18 mouse cellular contexts compared by ENCODE assay signal in genomic region chr13:24048611-24049010, GRCm38 (mm10). TPM values are rescaled to one million over a fixed set of nuclear protein-coding genes. Genes with fewer than 3 reads are reported as not detected.
"Had no signal": no experiment of that assay in that cellular context is flagged by ENCODE, and none has a peak within 500 bp of the region (broad histone marks: within the 10 kb centered on the region; RNA-seq: fewer than 3 reads in every experiment).

No protein-coding gene starts in this region.

- H3K27me3 ChIP-seq: limb, embryonic 13.5 days; liver, embryonic 15.5 days; lung, embryonic 15.5 days; midbrain, embryonic 15.5 days had no signal

- H3K4me1 ChIP-seq: limb, embryonic 10.5 days; limb, embryonic 13.5 days; liver, embryonic 12.5 days; liver, embryonic 15.5 days; lung, embryonic 15.5 days; megakaryocyte, embryonic 14.5 days had no signal

- ATAC-seq: liver, embryonic 12.5 days had no signal

- H3K36me3 ChIP-seq: liver, embryonic 12.5 days; liver, embryonic 15.5 days; lung, embryonic 15.5 days; midbrain, embryonic 10.5 days; midbrain, embryonic 15.5 days had no signal

- H3K27ac ChIP-seq: limb, embryonic 10.5 days; limb, embryonic 13.5 days; liver, embryonic 12.5 days; liver, embryonic 15.5 days; lung, embryonic 15.5 days; midbrain, embryonic 10.5 days; stomach, postnatal 0 days had no signal

- H3K9me3 ChIP-seq: limb, embryonic 10.5 days; limb, embryonic 13.5 days; liver, embryonic 12.5 days; liver, embryonic 15.5 days; lung, embryonic 15.5 days; megakaryocyte, embryonic 14.5 days; midbrain, embryonic 10.5 days; midbrain, embryonic 15.5 days had no signal

- H3K4me2 ChIP-seq: limb, embryonic 13.5 days; liver, embryonic 12.5 days; liver, embryonic 15.5 days; lung, embryonic 15.5 days; midbrain, embryonic 15.5 days had no signal

- DNase-seq: kidney, adult 18-20 months; kidney, adult 9 months; kidney, postnatal 14 days; kidney, postnatal 4 days; liver; lung, adult 18-20 months; thymus, postnatal 36 days had no signal

- H3K4me3 ChIP-seq: limb, embryonic 10.5 days; limb, embryonic 13.5 days; liver, embryonic 12.5 days; liver, embryonic 15.5 days; lung, embryonic 15.5 days; megakaryocyte, embryonic 14.5 days; midbrain, embryonic 10.5 days; midbrain, embryonic 15.5 days had no signal

- H3K9ac ChIP-seq: limb, embryonic 13.5 days; liver, embryonic 12.5 days; liver, embryonic 15.5 days; lung, embryonic 15.5 days; midbrain, embryonic 15.5 days had no signal

RNA-seq across cellular contexts. Expression of gene Scgn, which starts 57.6 kb away (rescaled TPM):
- polyA plus RNA-seq: kidney, embryonic 16.5 days; limb, embryonic 10.5 days; limb, embryonic 13.5 days; liver, embryonic 12.5 days; liver, embryonic 15.5 days; lung, embryonic 15.5 days; urinary bladder, adult 2 months had no signal
